Mouse (Mus musculus): ENCODE measurements around the gene Btg4. TPM values are rescaled to one million over a fixed set of nuclear protein-coding genes. Genes with fewer than 3 reads are reported as not detected.
"Not testable (repeated sequence)": the region's sequence is repeated elsewhere in the genome, so short reads cannot be mapped to it uniquely, and the experiment has no call there.

Btg4 gene
- polyA plus RNA-seq, 2 experiments from 2014 or later: not detected

GRCm38 (mm10) chr9:51093697-51094096 lies 33.0 kb downstream of the Btg4 start:
- ATAC-seq: no peak

- no peak for ATAC-seq
These were observed 35.6 kb downstream of the Btg4 start for GRCm38 (mm10) chr9:51096306-51096705.

- no peak for ATAC-seq
These were observed 41.2 kb downstream of the Btg4 start, which contains the start of gene 4833427G06Rik for GRCm38 (mm10) chr9:51101756-51102425. 4833427G06Rik (minus strand) TSS chr9:51102078.

GRCm38 (mm10) chr9:51102963-51103807 lies 42.5 kb downstream of the Btg4 start:
- ATAC-seq: no peak

- ATAC-seq: no peak
These were observed 43.3 kb downstream of the Btg4 start for GRCm38 (mm10) chr9:51103808-51104514.

DNA sequence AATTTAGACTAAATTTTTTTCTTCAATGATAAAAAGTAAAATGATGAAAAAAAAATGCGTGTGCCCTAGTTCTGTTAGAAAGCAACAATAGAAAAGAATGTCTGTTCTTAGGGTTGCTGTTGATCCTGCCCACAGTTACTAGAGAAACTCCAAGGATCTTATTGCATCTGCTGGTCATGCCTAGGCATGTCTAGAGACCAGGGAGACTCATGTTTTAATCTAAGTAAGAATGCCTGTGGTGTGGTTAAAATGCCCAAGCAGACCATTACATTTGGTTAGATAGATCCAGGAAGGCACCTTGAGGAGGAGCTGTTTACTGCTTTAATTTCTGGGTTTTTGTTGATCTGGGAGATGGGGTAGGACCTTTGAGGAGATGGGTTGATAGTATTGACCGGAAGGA lies 45.0 kb downstream of the Btg4 start:
- ATAC-seq: no peak

DNA sequence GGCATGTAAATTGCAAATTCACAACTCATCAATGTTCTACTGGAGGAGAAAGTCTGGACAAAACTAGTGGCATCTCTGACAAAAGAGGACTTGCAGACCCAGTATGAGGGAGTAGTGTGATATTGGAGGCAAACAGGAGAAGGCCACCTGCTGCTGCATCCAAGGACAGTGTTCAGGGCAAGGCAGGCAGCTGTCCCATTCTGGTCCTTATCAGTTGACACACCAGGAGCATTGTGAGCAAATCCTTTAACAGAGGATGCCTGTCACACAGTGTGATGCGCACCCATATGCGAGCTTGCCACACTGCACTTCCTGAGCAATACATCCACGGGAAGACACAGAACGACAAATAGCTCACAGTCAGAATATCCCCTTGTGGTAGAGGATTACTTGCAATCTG lies 54.1 kb downstream of the Btg4 start:
- no peak for ATAC-seq

- no peak for ATAC-seq
These were observed 76.3 kb downstream of the Btg4 start for GRCm38 (mm10) chr9:51136985-51137384.

- no peak for ATAC-seq
These were observed 76.7 kb downstream of the Btg4 start for GRCm38 (mm10) chr9:51137432-51137831.

DNA sequence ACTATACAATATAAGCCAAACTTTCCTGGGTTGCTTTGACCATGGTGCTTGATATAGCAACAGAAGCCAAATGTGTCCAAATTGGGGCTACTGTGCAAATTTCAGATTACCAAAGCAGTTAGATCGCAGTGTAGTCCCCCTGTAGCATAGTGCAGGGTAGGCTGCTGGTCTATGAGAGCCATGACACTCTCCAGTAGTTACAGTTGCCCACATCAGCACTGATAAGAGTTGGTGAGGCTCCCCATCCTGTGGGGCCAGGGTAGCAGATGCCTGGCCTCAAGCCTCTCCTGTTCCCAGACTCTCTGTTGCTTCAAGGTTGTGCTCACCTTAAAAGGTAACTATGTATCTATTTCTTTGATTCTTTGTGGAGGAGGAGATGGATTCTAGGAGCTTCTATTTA lies 77.1 kb downstream of the Btg4 start:
- no peak for ATAC-seq

- no peak for ATAC-seq
These were observed 77.6 kb downstream of the Btg4 start for GRCm38 (mm10) chr9:51138301-51138700.

GRCm38 (mm10) chr9:51139401-51139800 lies 78.7 kb downstream of the Btg4 start:
- ATAC-seq: not testable (repeated sequence)

- ATAC-seq: no peak
These were observed 80.0 kb downstream of the Btg4 start for GRCm38 (mm10) chr9:51140711-51141110.

DNA sequence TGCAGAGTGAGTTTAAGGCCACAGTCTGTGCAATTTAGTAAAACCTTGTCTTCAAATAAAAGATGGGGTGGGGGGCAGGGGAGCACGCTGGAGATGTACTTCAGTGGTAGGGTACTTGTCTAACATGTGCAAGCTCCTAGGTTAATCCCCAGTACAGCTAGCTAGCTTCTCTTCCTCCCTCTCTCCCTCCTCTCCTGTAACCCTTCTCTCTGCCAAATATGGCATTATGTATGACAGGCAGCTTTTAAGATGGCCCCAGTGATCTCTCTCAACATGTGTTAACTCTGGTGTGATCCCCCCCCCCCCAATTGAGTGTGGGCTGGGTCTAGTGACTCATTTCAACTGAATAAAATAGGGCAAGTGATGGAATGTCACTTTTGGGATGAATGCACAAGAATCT lies 82.7 kb downstream of the Btg4 start:
- no peak for ATAC-seq

DNA sequence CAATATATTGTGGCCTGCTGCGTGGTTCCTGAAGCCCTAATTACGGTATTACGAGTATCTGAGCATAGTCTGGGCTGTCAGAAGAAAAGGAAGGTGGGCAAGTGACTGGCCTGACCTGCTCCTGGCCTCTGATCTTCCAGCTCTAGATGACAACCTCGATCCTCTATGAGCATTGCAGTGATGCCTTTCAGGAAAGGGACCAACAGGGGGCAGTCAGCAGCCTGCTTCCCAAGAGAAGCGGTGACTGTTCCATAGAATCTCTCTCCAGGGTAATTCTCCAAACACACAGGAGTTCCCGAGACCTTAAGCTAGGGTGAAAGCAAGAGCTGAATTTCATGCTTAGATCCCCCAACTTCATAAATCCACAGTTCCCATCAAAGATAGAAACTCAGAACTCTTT lies 83.5 kb downstream of the Btg4 start:
- ATAC-seq: no peak

- no peak for ATAC-seq
These were observed 85.8 kb downstream of the Btg4 start for GRCm38 (mm10) chr9:51146496-51146895.

- ATAC-seq: no peak
These were observed 86.6 kb downstream of the Btg4 start for GRCm38 (mm10) chr9:51147294-51147693.

DNA sequence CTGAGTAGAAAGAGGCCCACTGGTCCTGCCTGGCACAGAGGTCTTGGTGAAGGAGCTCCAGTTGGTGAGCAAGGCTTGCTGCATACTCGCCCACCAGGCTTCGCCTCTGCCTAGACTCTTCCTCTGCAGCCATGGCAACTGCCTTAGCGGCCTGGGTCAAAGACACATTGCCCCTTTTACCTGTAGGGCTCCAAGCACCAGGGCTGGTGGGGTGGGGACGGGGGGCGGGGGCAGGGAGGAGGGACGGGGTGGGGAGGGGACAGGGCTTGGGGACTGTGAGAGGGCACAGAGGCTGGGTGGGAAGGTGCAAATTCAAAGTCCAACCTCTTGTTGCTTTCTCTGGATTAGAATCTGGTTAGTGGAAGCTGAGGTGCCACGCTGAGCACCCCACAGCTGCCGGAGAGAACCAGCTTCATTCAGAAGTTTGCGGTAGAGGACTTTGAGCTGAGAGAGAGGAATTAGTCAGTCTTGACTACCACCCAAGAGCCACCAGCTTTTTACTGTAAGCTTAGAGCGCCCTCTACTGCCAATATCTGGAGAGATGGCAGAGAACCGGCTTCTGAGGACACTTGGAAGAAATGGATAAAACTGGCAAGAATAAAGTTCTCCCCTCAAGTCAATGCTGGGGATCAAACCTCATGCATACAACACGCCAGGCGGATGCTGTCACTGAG lies 91.5 kb downstream of the Btg4 start:
- no peak for ATAC-seq

DNA sequence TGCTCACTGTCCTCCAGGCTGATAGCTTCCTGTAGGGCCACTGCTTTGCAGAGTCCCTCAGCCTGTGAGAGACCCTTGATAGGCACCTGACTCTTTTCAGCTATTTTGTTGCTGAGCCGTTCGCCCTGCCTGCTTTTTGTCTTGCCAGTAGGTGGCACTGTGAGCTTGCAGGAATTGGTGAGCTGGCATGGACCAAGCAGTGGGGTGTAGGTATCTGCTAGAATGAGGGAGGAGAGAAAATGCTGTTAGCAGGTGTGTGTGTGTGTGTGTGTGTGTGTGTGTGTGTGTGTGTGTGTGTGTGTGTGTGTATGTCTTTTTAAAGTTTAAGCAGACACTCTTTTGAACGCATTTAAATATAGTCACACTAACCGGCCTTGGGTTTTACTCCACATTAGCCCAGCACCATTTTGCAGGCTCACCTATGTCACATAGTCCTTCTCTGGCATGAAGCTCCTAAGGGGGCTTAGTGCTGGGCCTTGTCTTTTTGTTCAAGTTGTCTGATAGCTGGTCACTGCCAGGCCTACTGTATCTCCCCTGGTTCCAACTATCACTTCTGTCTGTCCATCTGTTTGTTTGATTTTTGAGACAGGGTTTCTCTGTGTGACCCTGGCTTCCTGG lies 101.2 kb downstream of the Btg4 start:
- peak; percentile 68 for ATAC-seq

GRCm38 (mm10) chr9:51163989-51164388 lies 103.3 kb downstream of the Btg4 start:
- ATAC-seq: no peak

GRCm38 (mm10) chr9:51165312-51166180 lies 104.8 kb downstream of the Btg4 start, which contains the start of gene Gm32742:
Gm32742 (minus strand) TSS chr9:51165517.
- no peak for ATAC-seq
